Mouse (Mus musculus): ENCODE measurements around the gene Plk5.

DNA sequence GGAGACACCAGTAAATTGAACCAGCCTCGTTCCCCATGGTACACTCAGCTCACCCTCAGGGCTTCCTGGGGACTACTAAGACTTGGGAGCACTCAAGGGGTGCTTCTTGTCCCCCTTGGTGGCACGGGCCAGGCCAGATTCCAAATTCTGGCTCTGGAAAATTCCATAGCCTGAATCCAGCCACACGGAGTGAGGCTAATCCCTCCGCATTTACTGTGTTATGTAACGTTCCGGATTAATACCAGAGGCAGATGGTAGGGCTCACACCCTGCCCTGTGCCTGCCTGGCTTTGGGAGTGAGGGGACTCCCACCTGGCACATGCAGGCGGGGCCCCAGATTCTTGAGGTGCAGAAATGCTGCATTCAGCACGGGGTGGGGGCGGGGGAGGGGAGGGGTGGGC is 828 bp upstream of the Plk5 start:
- TF ChIP-seq CHD2 (IDR thresholded peaks at IDR 0.05; ENCODE audit: low read depth, low read length) (no peak), ZNF384 (IDR thresholded peaks at IDR 0.05; ENCODE audit: low read depth, low read length) (no peak), HCFC1 (IDR thresholded peaks at IDR 0.05; ENCODE audit: borderline replicate concordance, insufficient read depth, low read length) (no peak), ZC3H11A (IDR thresholded peaks at IDR 0.05; ENCODE audit: borderline replicate concordance, low read depth, low read length) (no peak)
